Mouse (Mus musculus): Measurements from ENCODE around the gene Foxn3. TPM values are rescaled to one million over a fixed set of nuclear protein-coding genes. Genes with fewer than 3 reads are reported as not detected.

Gene Foxn3
- polyA plus RNA-seq, 1 experiment from 2014 or later: 54.0 TPM

- H3K9ac ChIP-seq (ENCODE audit: low read depth, low read length): no peak overlapping the region
- H3K9me3 ChIP-seq (replicated peaks; ENCODE audit: low read length): no peaks in the 10 kb centered on the region
- 64% methylated on average over 9 of the region's 9 CpGs for WGBS
- DNase-seq (ENCODE audit: low spot score) (peak; percentile 38), ATAC-seq (replicated peaks; ENCODE audit: low FRiP score, low read depth) (peak; percentile 77)
- no peaks in the 10 kb centered on the region for H3K36me3 ChIP-seq (ENCODE audit: insufficient read depth, low read length)
- no peak overlapping the region for H3K4me2 ChIP-seq (ENCODE audit: low read length)
- peak; percentile 23; the same call in 1 of the 2 replicates for TF ChIP-seq CTCF (IDR thresholded peaks at IDR 0.05; ENCODE audit: low read depth)
- H3K4me1 ChIP-seq (replicated peaks; ENCODE audit: insufficient read depth, low read length): 0 out of 2 replicates have a peak, but pooled peaks cover 8% of the 10 kb centered on the region
- no peak overlapping the region for H3K4me3 ChIP-seq (replicated peaks; ENCODE audit: low read depth, low read length)
- no peaks in the 10 kb centered on the region for H3K27me3 ChIP-seq (ENCODE audit: insufficient read depth, low read length)
- no peak overlapping the region for H3K27ac ChIP-seq
Observed at GRCm38 (mm10) chr12:99365999-99366398, 197.4 kb downstream of the Foxn3 start.

DNA sequence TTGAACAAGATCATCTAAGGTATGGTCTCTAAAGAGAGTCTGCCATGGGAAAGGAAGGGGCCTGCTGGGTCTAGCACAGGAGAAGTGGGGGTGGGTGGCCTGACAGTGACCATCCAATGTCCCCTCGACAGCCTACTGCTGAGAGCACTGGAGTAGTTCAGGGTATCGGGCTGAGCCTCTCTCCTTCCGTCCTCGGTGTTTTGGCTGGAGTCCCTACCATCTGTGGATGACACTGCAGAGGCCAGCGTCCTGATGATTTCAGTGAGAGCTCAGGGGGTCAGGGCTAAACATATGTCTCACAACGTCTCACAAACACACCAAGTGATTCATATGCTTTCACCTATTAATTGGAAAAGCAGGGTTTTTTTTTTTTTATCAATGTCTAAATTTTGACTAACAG is 199.2 kb downstream of the Foxn3 start:
- no peak for TF ChIP-seq CTCF (IDR thresholded peaks at IDR 0.05; ENCODE audit: low read depth)
- no peak for ATAC-seq (replicated peaks; ENCODE audit: low FRiP score, low read depth)
- H3K27ac ChIP-seq: no peak overlapping the region

DNA sequence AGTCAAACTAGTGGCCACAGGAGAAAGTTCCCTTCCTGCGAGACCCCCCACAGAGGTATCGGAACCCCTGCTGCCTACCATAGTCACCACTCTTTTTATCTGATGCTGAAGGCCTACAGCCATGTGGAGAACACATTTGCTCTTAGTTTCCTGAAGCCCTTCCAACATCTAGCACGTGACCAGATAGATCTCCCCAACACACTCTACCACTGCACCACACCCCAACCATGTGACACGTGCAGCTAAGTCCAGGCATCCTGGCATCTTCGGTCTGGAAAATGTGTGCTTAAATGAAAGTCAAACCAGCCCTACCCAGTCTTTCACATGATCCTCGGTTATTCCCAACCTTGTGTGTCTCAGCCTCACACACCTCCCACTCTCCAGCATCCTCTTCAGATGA is 200.4 kb downstream of the Foxn3 start:
- WGBS: 89% methylated on average over 6 of the region's 6 CpGs
- no peaks in the 10 kb centered on the region for H3K36me3 ChIP-seq (ENCODE audit: insufficient read depth, low read length)
- no peak overlapping the region for H3K27ac ChIP-seq
- H3K4me3 ChIP-seq (replicated peaks; ENCODE audit: low read depth, low read length): no peak overlapping the region
- DNase-seq (ENCODE audit: low spot score): no peak
- no peak overlapping the region for H3K4me2 ChIP-seq (ENCODE audit: low read length)
- TF ChIP-seq CTCF (IDR thresholded peaks at IDR 0.05; ENCODE audit: low read depth): no peak
- H3K9ac ChIP-seq (ENCODE audit: low read depth, low read length): no peak overlapping the region
- no peak for ATAC-seq (replicated peaks; ENCODE audit: low FRiP score, low read depth)
- 0 out of 2 replicates have a peak, but pooled peaks cover 6% of the 10 kb centered on the region for H3K4me1 ChIP-seq (replicated peaks; ENCODE audit: insufficient read depth, low read length)
- no peaks in the 10 kb centered on the region for H3K9me3 ChIP-seq (replicated peaks; ENCODE audit: low read length)
- no peaks in the 10 kb centered on the region for H3K27me3 ChIP-seq (ENCODE audit: insufficient read depth, low read length)

More for the DNA sequence above, 199.2 kb downstream of the Foxn3 start:
- Histone ChIP-seq H3K4me1 (replicated peaks; ENCODE audit: insufficient read depth, low read length) (0 out of 2 replicates have a peak, but pooled peaks cover 6% of the 10 kb centered on the region), H3K4me2 (ENCODE audit: low read length) (no peak overlapping the region), H3K9ac (ENCODE audit: low read depth, low read length) (no peak overlapping the region), H3K9me3 (replicated peaks; ENCODE audit: low read length) (no peaks in the 10 kb centered on the region), H3K27me3 (ENCODE audit: insufficient read depth, low read length) (no peaks in the 10 kb centered on the region), H3K4me3 (replicated peaks; ENCODE audit: low read depth, low read length) (no peak overlapping the region), H3K36me3 (ENCODE audit: insufficient read depth, low read length) (no peaks in the 10 kb centered on the region)
- no peak for DNase-seq (ENCODE audit: low spot score)
- 83% methylated on average over 6 of the region's 6 CpGs for WGBS

DNA sequence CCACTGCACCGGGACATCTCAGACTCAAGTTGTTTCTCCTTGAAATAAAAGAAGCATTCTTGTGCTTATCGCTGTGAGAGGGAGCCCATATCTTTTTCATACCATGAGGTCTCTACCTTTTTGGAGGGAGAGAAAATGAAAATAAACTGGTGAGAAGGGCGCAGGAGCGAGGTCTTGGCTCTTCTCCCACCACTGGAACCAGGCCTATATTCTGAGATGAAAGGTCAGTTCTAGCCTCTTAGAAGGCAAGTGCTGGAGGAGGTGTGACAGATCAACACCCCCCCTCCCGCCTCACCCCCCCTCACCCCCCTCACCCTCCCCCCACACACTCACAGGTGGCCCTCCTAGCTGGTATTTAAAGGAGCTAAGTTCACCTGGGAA is 201.6 kb downstream of the Foxn3 start:
- TF ChIP-seq CTCF (IDR thresholded peaks at IDR 0.05; ENCODE audit: low read depth): no peak
- H3K27ac ChIP-seq: no peak overlapping the region

DNA sequence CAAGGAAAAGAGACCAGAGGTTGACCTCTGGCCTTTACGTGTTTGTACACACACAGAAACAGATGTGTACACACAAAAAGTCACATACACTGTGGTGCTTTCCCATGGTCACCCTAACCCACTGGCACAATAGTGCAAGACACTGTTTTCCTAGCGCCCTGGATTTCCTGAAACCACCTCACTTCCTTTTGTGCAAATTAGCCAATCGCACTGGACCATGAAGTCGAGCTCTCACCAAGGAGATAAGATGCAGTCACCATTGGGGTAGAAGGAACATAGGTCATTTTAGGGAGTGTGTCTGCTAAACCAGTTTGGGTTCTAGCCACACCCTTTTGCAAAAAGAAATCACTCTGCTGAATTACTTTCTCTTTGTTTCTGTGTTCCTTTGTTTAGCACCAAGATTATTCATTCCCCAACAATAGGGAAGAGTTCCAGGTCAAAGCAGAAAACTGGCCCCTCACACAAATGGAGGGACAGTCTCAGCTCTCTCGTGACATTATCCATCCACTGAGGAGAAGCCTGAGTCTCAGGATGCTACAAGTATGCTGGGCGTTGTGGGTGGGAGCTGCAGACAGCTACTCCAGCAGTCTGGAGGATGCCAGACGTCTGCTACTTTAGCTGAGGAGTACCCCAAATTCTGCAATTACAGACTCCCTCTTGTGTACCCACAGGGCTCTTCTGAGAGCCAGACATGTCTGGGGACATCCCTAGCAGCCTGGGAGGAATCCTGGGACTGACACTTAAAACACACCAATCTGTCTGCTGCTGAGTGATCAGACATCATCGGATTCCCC is 202.2 kb downstream of the Foxn3 start:
- Histone ChIP-seq H3K36me3 (ENCODE audit: insufficient read depth, low read length) (no peaks in the 10 kb centered on the region), H3K4me2 (ENCODE audit: low read length) (no peak overlapping the region), H3K9me3 (replicated peaks; ENCODE audit: low read length) (no peaks in the 10 kb centered on the region), H3K9ac (ENCODE audit: low read depth, low read length) (no peak overlapping the region), H3K27me3 (ENCODE audit: insufficient read depth, low read length) (no peaks in the 10 kb centered on the region), H3K4me1 (replicated peaks; ENCODE audit: insufficient read depth, low read length) (0 out of 2 replicates have a peak, but pooled peaks cover 6% of the 10 kb centered on the region), H3K27ac (no peak overlapping the region), H3K4me3 (replicated peaks; ENCODE audit: low read depth, low read length) (no peak overlapping the region)
- no peak for TF ChIP-seq CTCF (IDR thresholded peaks at IDR 0.05; ENCODE audit: low read depth)
- ATAC-seq (replicated peaks; ENCODE audit: low FRiP score, low read depth): no peak
- 77% methylated on average over 8 of the region's 8 CpGs for WGBS
- DNase-seq (ENCODE audit: low spot score): no peak

More for the DNA sequence above, 201.6 kb downstream of the Foxn3 start:
- no peak overlapping the region for H3K4me3 ChIP-seq (replicated peaks; ENCODE audit: low read depth, low read length)
- ATAC-seq (replicated peaks; ENCODE audit: low FRiP score, low read depth): no peak
- 0 out of 2 replicates have a peak, but pooled peaks cover 6% of the 10 kb centered on the region for H3K4me1 ChIP-seq (replicated peaks; ENCODE audit: insufficient read depth, low read length)
- WGBS: 53% methylated on average over 5 of the region's 5 CpGs
- no peak overlapping the region for H3K9ac ChIP-seq (ENCODE audit: low read depth, low read length)
- no peaks in the 10 kb centered on the region for H3K36me3 ChIP-seq (ENCODE audit: insufficient read depth, low read length)
- H3K9me3 ChIP-seq (replicated peaks; ENCODE audit: low read length): no peaks in the 10 kb centered on the region
- H3K4me2 ChIP-seq (ENCODE audit: low read length): no peak overlapping the region
- no peak for DNase-seq (ENCODE audit: low spot score)
- H3K27me3 ChIP-seq (ENCODE audit: insufficient read depth, low read length): no peaks in the 10 kb centered on the region

DNA sequence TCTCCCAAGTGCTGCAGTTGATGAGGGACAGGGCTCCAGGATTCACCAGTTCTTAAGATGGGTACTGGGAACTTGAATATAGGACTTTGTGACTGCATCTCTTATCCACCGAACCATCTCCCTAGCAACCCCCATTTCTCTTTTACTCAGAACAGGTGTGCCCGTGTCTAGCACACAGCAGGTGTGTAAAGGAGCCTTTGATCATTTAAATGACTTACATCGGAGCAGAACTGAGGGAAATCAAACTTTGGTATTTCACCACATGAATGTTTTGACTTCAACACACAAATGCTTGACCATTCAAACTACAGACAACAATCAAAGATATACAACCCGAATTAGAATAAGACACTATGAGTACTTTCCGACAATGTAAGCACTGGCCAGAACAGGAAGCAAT is 204.7 kb downstream of the Foxn3 start:
- no peak for DNase-seq (ENCODE audit: low spot score)
- Histone ChIP-seq H3K4me3 (replicated peaks; ENCODE audit: low read depth, low read length) (no peak overlapping the region), H3K27me3 (ENCODE audit: insufficient read depth, low read length) (no peaks in the 10 kb centered on the region), H3K9me3 (replicated peaks; ENCODE audit: low read length) (no peaks in the 10 kb centered on the region), H3K27ac (no peak overlapping the region), H3K4me2 (ENCODE audit: low read length) (no peak overlapping the region), H3K36me3 (ENCODE audit: insufficient read depth, low read length) (no peaks in the 10 kb centered on the region), H3K4me1 (replicated peaks; ENCODE audit: insufficient read depth, low read length) (0 out of 2 replicates have a peak, but pooled peaks cover 6% of the 10 kb centered on the region), H3K9ac (ENCODE audit: low read depth, low read length) (no peak overlapping the region)
- WGBS: 80% methylated on average over 5 of the region's 5 CpGs
- no peak for ATAC-seq (replicated peaks; ENCODE audit: low FRiP score, low read depth)
- no peak for TF ChIP-seq CTCF (IDR thresholded peaks at IDR 0.05; ENCODE audit: low read depth)
